Mouse (Mus musculus) kidney, postnatal 14 days (tissue): Measurements from ENCODE around the gene Efcab6.

ENCODE experiments used
- DNase-seq: peaks from one replicate; pipeline ENCODE4 v3.0.0; 2022; ENCODE audit warnings: mixed read lengths

The Efcab6 gene

DNA sequence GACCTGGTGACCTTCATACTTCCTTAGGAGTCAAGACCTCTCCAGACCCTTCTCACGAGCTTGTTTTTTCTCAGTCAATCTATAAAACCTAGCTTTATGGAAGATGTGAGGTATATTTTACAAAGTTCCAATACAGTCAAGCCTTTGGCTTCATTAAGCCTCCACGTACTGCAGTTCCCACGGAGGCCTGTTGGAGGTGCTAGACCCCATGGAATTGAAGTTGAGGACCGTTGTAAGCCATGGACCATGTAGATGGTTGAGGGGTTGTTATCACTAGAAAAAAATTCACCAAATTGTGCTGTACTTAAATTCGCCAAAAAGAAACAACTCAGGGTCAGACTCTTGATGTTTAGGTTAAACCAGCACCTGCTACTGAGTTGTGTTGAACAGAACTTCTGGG lies 9.1 kb downstream of the Efcab6 start:
- DNase-seq = no peak

DNA sequence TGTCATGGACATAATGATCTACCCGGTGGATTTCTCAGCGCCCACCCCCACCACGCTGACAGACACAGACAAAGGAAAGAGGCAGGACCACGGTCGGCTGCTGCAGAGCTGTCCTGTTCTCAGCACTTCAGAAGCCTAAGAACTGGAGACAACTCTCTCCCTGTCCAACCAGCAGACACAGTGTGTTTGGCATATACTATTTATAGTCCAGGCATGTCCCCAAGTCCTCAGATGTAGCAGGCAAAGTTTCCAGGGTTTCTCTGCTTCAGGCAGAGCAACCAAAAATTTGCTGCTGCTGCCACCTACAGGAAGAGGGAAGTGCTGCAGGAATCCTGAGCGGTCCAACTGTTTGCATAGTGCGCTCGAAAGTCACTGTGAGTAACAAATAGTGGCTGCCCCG lies 11.3 kb downstream of the Efcab6 start:
- peak; percentile 76 for DNase-seq

DNA sequence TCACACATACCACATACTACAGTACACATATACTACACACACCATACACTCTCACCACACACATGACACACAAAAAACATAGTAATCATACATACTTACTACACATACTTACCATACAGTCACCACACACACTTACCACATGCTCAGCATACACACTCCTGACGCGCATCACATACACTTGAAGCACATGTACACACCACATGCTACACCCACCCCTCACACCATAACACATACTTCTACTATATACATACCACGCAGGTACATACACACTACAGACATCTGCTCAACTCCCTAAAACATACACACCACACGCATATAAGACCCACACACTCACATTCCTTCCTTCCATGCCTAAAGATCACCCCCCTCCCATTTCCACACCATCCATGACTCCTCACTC lies 11.9 kb downstream of the Efcab6 start:
- DNase-seq = no peak

DNA sequence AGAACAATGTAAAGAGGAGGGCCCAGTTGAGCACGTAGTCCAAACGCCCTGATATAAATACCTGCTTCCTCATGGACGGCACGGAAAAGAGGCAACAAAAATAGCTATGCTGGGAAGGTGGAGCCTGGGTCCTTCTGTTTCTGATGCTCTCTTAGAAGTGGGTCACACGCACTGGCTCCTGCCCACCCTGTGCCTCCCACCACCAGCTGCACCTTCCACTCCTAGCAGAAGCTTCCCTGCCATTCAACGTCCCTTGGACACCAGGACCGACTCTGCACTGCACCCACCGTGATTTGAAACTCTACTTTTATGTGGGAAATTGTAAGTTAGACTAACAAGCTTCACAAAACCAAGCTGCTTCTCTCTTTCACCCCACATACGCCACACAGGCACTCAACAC lies 12.8 kb downstream of the Efcab6 start:
- no peak for DNase-seq

DNA sequence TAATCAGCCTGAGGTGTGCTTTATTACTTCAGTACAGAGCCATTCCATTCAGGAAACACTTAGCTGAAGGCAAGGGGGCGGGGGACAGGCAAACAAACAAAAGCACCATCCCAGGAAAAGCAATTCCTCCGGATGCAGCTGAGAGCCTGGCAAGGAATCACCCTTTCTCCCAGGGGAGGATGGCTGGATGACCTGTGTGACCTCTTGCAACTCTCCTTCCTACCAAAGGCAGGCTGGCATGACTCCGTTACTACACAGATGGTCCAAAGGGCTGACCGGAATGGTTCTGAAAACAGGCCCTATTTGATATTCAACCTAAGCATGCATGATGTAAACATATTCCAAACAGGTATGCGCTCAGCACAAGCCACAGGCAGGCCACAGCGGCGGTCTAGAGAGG lies 15.6 kb downstream of the Efcab6 start:
- DNase-seq = peak; percentile 56

DNA sequence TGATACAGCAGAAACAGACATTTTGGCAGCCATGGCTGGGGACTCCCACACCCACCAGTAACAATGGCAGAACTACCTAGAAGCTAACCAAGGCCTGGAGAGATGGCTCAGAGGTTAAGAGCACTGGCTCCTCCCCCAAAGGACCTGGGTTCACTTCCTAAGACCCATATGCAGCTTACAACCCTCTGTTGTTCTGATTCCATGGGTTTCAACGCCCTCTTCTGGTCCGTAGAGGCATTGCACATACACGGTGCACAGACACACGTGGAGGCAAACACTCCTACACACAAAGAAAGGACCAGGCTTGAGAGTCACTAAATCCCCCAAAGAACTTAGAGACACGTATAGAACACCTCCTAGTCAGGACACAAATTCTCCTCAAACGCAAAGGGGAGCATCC lies 19.6 kb downstream of the Efcab6 start:
- no peak for DNase-seq

DNA sequence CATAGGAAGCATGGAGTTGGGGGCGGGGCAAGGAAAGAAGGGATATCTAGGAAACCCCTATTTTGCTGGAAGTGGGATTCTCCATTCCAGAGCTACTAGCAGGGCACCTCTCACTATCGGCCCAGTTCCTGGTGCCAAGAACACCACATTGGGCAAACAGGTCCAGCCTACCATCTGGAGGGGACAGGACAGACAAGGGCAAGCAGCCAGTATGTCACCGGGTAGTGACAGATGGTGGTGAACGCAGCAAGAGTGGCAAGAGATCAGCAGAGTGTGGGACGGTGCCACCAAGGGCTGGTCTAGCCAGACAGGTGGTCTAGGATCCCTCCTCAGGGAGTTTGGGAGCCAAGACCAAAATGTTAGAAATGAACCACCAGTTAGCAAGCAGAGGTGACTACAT lies 28.1 kb downstream of the Efcab6 start:
- DNase-seq = no peak

DNA sequence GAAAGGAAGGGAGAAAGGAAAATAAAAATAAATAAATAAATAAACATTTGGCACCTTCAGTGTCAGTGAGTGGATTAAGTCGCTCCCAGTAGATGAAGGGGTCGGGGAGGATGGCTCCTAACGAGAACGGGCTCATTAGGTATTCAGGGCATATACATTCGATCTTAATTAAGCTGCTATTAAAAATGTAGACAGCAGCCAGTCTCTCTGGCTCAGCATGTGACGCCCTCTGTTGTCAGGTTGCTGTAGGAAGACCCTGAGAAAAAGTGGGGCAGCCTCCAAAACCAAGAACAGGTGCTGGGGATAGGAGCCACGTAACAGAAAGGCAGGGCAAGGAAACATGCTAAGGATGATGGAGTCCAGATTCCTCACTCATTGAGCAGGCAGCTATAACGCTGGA lies 39.5 kb downstream of the Efcab6 start:
- no peak for DNase-seq

DNA sequence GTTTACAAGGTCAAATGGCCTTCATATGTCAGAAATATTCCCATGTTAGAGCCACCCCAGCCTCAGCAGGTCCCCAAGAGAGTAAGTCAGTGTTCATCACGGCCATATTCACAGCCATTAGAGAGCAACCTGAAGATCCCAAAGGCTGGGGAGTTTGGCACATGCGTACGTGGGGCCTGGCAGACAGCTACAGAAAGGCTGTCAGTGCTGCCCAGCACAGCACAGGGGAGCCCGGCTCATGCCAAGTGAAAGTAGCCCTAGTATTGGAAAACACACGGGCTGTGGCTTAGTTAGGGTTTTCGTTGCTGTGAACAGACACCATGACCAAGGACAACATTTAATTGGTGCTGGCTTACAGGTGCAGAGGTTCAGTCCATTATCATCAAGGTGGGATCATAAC lies 40.3 kb downstream of the Efcab6 start:
- DNase-seq = no peak

DNA sequence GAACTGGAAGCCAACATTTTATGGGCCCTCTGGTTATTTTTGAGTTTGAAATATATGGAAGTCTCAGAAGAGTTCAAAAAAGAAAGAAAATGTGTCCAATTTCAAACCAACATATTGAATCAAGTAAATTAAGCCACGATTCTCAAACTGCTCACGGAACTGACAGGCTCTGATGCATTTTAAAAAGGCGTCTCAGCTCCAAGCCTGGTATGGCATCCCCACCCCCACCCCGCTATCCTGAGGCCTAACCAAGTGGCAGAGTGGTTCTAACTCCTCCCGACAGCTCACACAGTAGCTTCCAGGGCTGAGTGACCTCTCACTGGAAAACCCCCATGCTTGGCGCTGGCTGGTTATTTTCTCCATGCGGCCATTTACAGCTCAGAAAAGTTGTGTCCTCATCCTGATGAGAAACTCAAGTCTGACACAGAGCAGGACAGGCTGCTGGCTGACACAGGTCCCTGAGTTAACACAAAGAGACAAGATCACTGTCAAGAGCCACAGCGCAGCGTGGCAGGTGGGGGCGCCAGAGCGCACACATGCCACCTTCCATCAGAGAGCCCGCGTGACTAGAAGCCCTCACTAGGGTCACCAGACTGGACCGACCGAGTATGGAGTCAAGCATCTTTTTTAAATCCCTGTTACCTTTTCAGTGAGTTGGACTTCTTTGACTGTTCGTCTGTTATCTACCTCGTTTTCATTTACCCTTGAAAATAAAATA lies 55.7 kb downstream of the Efcab6 start:
- DNase-seq = no peak

DNA sequence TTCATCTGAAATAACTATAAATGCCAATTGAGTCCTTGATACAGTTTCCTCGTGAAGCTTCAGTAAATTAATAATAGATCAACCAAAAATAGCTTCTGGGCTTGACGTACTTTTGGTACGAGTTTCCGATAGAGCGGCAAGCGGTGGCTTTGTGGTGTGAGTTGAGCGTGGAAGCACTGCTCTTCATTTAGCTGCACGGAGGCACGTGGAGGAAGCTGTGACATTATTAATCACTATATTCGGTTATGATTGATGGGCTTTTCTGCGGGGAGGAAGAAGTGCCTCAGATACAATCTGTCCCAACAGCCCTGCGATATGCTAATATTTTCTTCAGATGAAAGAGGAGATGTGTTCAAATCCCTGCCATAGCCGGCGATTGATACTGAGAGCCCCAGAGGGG lies 60.9 kb downstream of the Efcab6 start:
- no peak for DNase-seq

DNA sequence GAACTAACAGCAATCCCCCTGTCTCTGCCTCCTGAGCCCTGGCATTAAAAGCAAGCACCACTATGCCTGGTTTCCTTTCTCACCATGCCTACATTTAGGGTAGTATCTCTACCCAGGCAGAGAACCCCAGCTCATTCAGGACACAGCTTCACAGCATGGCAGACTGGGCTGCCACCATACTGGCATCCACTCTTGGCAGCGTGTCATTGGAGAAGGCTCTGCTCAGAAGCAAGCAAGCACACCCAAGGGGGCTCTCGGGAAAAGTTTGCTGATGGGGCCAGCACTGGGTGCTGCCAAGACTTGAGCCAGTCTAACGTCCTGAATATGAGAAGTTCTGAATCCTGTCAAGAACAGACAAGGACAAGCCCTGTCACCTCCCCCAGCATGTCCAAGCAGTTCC lies 66.1 kb downstream of the Efcab6 start:
- no peak for DNase-seq

DNA sequence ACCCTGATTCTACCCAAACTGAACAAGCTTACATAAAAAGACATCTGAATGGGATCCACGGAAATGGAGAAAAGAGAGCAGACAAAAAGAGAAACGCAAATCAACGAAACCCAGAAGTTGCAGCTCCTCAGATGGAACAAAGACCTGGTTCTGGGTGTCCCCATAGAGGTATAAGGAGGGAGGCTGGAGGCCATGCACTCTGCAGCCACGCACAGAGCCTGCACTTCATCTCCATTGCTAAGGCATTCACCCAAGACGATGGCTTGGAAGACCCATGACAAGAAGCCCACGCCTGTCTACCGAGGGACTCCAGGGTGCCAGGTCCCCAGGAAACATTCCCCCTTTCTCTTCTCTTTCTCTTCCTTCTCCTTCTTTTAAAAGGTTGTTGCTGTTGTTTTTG lies 66.6 kb downstream of the Efcab6 start:
- no peak for DNase-seq

DNA sequence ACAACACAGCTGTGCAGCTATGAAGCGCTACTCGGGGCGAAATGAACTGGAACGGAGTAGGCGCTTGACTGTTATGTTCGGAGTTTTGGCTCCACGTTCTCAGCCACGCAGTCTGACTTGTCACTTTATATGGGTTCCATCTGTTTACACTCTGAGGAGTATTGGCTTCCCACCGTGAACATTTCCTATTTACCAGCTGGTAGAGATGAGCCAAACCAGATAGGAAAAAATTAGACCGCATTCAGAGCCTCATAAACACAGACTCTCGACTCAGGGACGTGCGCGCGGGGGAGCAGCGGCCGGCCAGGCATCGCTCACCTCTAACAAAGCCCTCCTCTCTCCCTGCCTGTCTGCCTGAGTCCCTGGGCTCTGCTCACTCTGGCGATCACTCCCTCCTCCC lies 67.1 kb downstream of the Efcab6 start:
- peak; percentile 39 for DNase-seq

DNA sequence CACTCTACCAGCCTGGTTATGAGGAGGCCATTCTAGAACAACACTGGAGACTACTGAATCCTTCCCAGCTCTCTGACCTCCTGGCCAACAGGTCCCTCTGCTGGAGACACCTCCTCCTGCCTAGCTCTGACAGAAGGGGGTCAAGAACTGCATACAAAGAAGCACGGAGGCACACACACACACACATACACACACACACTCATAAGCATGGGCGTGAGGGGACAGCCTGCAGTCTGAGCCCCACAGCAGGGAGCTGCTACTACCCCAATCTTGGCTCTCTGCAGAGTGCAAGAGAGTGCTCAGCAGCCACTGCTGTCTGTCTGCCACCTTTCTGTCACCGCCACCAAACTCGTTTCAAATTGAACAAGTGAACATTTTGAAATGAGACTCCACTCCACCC lies 67.6 kb downstream of the Efcab6 start:
- DNase-seq = no peak

DNA sequence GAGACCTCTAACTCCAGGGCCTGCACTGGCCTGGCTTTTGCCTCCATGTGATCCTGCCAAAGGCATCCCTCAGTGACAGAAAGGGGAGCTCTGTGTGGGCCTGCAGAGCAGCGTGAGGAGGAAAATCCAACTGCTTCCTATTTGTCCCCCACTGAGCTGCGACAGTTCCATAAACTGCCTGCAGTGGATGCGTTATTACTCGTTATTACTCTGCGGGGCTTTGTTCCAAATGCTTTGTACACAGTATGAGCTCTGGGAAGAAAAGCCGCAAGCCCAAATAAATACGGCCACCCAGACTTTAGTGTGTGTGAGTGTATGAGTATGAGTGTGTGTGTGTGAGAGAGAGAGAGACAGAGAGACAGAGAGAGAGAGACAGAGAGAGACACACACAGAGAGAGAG lies 68.3 kb downstream of the Efcab6 start:
- no peak for DNase-seq

DNA sequence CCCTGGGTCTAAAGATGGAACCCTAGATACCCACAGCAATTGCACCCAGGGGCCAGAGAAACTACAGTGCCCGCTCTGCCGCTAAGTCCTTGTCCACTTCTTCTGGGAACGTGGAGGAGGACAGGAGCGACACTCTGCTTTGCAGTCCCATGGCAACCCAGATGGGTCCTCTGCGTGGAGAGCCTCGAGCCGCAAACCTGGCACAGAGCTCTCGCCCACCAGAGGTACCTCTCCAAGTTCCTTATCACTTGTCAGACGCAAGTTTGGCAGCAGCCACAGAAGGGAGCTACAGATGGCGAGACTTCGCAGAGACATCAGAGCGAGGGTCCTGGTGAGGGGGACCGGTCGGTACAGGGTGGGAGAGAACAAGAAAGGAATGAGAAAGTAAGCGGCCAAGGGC lies 73.0 kb downstream of the Efcab6 start:
- no peak for DNase-seq

DNA sequence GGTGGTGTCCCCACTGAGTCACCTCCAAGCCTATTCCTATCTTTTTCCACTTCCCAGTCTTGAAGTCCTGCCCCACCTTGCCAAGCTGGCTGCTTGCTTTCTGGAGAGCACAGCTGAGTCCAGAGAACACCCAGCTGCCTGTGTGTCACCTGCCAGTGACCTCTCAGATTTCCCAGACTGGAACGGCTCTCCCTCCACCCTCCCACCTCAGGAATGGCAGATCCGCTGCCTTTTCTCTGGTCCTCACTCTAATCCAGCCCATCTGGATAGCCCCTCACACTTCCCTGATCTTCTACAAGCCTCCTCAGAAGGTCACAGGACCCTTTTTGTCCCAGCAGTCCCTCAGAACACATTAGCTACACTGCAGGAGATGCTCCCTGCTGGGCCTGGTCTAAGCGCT lies 73.7 kb downstream of the Efcab6 start:
- DNase-seq = no peak

DNA sequence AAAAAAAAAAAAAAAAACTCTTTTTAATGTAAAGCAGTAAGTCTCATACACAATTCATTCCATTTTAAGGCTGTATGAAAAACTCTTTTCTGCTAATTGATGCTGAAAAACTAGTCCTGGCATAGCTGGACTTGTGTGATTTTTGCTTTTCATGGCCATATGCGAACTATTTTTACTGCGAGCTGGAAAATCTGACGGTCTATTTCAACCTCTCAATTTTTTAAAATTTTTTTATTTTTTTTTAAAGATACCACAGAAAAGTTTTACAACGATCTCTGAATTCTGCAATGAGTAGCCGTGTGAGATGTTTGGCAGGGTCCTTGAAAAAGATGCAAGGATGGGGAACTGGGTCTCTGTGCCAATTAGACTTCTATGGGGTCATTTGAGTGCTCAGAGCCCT lies 75.9 kb downstream of the Efcab6 start:
- DNase-seq = no peak

DNA sequence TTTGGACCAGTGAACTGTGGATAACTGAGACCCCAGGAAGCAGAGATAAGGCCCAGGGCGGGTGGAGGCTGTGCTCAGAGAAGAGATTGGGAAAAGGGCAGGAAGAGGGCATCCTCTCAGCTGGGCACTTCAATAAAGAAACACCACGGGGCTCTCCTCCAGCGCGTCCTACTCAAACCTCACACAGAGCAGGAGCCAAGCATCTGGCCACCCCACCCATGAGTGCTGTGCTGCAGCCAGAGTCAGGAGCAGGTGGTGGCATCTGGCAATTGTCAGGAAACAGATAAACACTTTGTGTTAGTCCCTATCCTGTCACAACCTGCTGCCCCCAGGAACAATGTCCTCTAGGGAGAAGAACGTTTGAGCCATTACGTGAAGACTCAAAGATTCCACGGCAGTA lies 77.1 kb downstream of the Efcab6 start:
- no peak for DNase-seq

DNA sequence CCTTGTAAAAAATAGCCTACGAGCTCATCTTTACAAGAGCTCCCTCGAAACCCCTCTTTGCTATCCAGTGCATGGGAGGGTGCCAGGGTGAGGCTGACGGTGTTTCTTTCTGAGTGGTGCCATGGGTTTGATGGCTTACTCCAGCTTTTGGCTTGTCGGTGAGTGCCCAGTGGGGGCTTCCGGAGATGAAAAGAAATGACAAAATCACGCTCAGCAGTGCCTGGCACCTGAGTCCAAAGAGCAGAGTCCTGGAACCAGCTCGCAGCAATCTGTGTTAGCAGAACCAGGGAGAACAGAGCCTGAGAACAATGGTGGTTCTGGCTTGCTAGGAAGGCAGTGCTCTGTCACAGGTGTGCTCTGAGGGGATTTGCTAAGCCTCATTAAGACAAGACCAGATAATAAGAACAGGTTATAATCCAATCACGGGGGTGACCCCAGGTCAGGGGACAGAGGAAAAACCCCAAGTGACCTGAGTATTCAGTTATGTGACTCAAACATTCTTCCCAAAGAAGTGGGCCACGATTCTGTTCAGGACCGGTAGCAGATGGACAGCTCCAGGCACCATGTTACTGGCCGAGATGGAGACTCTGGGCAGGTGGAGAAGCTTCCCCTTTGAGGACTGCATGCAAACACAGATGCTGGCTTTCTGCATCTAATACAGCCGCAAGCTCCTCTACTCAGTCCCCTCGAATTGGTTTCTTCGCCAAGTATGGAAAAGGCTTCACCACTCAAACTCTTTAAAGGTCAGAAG lies 82.8 kb downstream of the Efcab6 start:
- no peak for DNase-seq

DNA sequence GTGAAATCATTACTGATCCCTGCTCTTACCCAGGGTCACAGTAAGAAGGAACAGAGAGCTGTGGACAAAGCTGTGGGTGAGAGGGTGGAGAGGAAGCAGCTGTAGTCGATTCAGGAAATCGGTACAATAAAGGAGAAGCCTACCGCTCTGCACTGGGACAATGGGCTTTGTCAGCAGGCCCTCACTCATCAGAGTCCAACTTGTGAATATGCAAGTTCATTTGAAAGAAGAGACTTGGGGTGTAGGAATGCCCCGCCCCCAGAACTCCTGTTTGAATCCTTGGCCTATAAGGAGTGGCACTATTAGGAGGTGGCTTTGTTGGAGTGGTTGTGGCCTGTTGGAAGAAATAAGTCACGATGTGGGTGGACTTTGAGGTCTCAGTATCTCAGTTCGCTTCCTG lies 86.3 kb downstream of the Efcab6 start:
- no peak for DNase-seq

DNA sequence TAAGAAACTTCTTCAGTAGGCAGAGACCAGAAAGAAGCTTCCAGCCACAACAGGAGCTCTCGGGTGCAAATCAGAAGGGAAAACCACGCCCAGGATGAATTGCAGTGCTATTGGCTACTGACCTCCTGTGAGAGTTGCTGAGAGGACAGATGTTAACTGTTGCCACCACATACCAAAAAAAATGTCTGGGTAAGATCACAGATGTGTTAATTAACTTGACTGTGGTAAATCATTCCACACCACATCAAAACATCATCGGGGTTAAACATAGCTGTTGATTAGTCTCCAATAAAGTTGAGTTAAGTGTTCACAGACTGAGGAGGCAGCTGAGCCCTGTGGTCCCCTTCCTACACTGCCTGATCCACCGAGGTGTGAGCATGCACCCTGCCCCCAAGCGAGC lies 88.1 kb downstream of the Efcab6 start:
- no peak for DNase-seq

DNA sequence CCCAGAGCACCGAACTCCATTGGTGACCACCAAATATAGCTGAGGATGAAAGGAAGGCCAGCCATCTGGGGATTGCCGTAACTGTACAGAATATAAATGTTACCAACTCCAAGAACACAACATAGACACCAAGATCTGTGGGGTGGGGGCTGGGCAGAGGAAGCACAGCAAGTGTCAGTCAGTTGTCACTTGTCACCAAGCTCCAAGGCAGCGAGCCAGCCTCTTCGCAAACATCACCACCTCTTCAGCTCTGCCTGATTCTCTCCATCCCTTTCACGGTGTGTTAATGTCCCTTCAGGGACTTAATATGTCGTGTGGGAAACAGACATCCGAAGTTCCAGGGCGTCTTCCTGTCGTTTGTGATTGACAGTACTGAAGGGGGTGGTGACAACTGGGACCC lies 93.0 kb downstream of the Efcab6 start:
- no peak for DNase-seq

DNA sequence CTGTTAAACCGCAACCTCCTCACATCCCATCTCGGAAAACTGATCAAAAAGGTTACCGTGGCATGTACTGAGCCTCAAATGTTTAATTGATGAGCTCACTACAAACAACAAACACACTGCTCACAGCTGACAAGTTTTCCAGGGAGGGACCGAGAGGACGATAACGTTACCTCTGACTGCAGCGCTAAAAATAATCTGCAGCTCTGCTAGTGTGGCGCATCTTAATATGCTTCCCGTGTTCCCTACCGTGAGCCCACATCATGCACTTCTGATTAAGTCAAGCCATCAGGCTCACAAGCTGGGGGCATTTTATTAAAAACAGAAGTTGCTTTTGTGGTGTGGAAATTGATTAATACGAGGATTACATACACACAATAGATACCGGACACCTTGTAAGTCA lies 97.4 kb downstream of the Efcab6 start:
- no peak for DNase-seq
